Mouse (Mus musculus): ENCODE measurements around the gene Zswim1. TPM values are rescaled to one million over a fixed set of nuclear protein-coding genes. Genes with fewer than 3 reads are reported as not detected.
A peak's percentile ranks its signal among the peaks of the same experiment; 100 is the strongest.
"Not testable (repeated sequence)": the region's sequence is repeated elsewhere in the genome, so short reads cannot be mapped to it uniquely, and the experiment has no call there.

Gene Zswim1
- polyA plus RNA-seq, 1 experiment from 2014 or later, result 22.9 TPM

GRCm38 (mm10) chr2:164788411-164788810 lies 34.1 kb upstream of the Zswim1 start:
- ATAC-seq (ENCODE audit: insufficient read depth, low FRiP score, low TSS enrichment) (no peak), DNase-seq (ENCODE audit: low spot score) (no peak)
- WGBS, result 81% methylated on average over 4 of the region's 4 CpGs
- H3K36me3 ChIP-seq (ENCODE audit: control insufficient read depth, insufficient read depth, low read length), result peaks cover 2% of the 10 kb centered on the region; the same call in 1 of the 2 replicates
- no peak overlapping the region for H3K4me3 ChIP-seq (ENCODE audit: low read depth, low read length)
- H3K27me3 ChIP-seq (ENCODE audit: control insufficient read depth, insufficient read depth, low read length), result no peaks in the 10 kb centered on the region
- H3K4me2 ChIP-seq (ENCODE audit: low read depth), result no peak overlapping the region
- no peaks in the 10 kb centered on the region for H3K9me3 ChIP-seq (ENCODE audit: control insufficient read depth, low read length)
- H3K4me1 ChIP-seq (ENCODE audit: control insufficient read depth, insufficient read depth, low read length), result no peaks in the 10 kb centered on the region
- H3K9ac ChIP-seq (ENCODE audit: low read length), result no peak overlapping the region
- H3K27ac ChIP-seq (ENCODE audit: low read depth, low read length), result no peak overlapping the region

GRCm38 (mm10) chr2:164790451-164790850 lies 32.0 kb upstream of the Zswim1 start:
- Histone ChIP-seq H3K4me3 (ENCODE audit: low read depth, low read length) (no peak overlapping the region), H3K27me3 (ENCODE audit: control insufficient read depth, insufficient read depth, low read length) (no peaks in the 10 kb centered on the region), H3K9ac (ENCODE audit: low read length) (no peak overlapping the region), H3K4me2 (ENCODE audit: low read depth) (no peak overlapping the region), H3K36me3 (ENCODE audit: control insufficient read depth, insufficient read depth, low read length) (peaks cover 2% of the 10 kb centered on the region; the same call in 1 of the 2 replicates), H3K9me3 (ENCODE audit: control insufficient read depth, low read length) (no peaks in the 10 kb centered on the region), H3K27ac (ENCODE audit: low read depth, low read length) (no peak overlapping the region), H3K4me1 (ENCODE audit: control insufficient read depth, insufficient read depth, low read length) (no peaks in the 10 kb centered on the region)
- DNase-seq (ENCODE audit: low spot score) (no peak), ATAC-seq (ENCODE audit: insufficient read depth, low FRiP score, low TSS enrichment) (no peak)
- 87% methylated on average over 4 of the region's 4 CpGs for WGBS

GRCm38 (mm10) chr2:164791841-164792261 lies 30.6 kb upstream of the Zswim1 start:
- Histone ChIP-seq H3K9me3 (ENCODE audit: control insufficient read depth, low read length) (no peaks in the 10 kb centered on the region), H3K4me1 (ENCODE audit: control insufficient read depth, insufficient read depth, low read length) (no peaks in the 10 kb centered on the region), H3K4me3 (ENCODE audit: low read depth, low read length) (no peak overlapping the region), H3K4me2 (ENCODE audit: low read depth) (no peak overlapping the region), H3K27ac (ENCODE audit: low read depth, low read length) (no peak overlapping the region), H3K9ac (ENCODE audit: low read length) (no peak overlapping the region), H3K36me3 (ENCODE audit: control insufficient read depth, insufficient read depth, low read length) (peaks cover 2% of the 10 kb centered on the region; the same call in 1 of the 2 replicates), H3K27me3 (ENCODE audit: control insufficient read depth, insufficient read depth, low read length) (no peaks in the 10 kb centered on the region)
- WGBS, result 92% methylated on average over 18 of the region's 18 CpGs
- no peak for ATAC-seq (ENCODE audit: insufficient read depth, low FRiP score, low TSS enrichment)
- no peak for DNase-seq (ENCODE audit: low spot score)

- Histone ChIP-seq H3K27ac (ENCODE audit: low read depth, low read length) (no peak overlapping the region), H3K4me3 (ENCODE audit: low read depth, low read length) (no peak overlapping the region), H3K9ac (ENCODE audit: low read length) (no peak overlapping the region), H3K36me3 (ENCODE audit: control insufficient read depth, insufficient read depth, low read length) (peaks cover 2% of the 10 kb centered on the region; the same call in 1 of the 2 replicates), H3K4me1 (ENCODE audit: control insufficient read depth, insufficient read depth, low read length) (no peaks in the 10 kb centered on the region), H3K9me3 (ENCODE audit: control insufficient read depth, low read length) (no peaks in the 10 kb centered on the region), H3K4me2 (ENCODE audit: low read depth) (no peak overlapping the region), H3K27me3 (ENCODE audit: control insufficient read depth, insufficient read depth, low read length) (no peaks in the 10 kb centered on the region)
- no peak for ATAC-seq (ENCODE audit: insufficient read depth, low FRiP score, low TSS enrichment)
- DNase-seq (ENCODE audit: low spot score), result no peak
- 94% methylated on average over 12 of the region's 12 CpGs for WGBS
Observed at GRCm38 (mm10) chr2:164792400-164793190, 29.9 kb upstream of the Zswim1 start.

GRCm38 (mm10) chr2:164793236-164793635 lies 29.2 kb upstream of the Zswim1 start:
- no peak for ATAC-seq (ENCODE audit: insufficient read depth, low FRiP score, low TSS enrichment)
- H3K27me3 ChIP-seq (ENCODE audit: control insufficient read depth, insufficient read depth, low read length), result no peaks in the 10 kb centered on the region
- no peak overlapping the region for H3K27ac ChIP-seq (ENCODE audit: low read depth, low read length)
- H3K36me3 ChIP-seq (ENCODE audit: control insufficient read depth, insufficient read depth, low read length), result peaks cover 4% of the 10 kb centered on the region; the same call in 1 of the 2 replicates
- H3K9me3 ChIP-seq (ENCODE audit: control insufficient read depth, low read length), result no peaks in the 10 kb centered on the region
- H3K4me3 ChIP-seq (ENCODE audit: low read depth, low read length), result no peak overlapping the region
- H3K9ac ChIP-seq (ENCODE audit: low read length), result no peak overlapping the region
- no peak overlapping the region for H3K4me2 ChIP-seq (ENCODE audit: low read depth)
- no peaks in the 10 kb centered on the region for H3K4me1 ChIP-seq (ENCODE audit: control insufficient read depth, insufficient read depth, low read length)
- peak; percentile 64 for DNase-seq (ENCODE audit: low spot score)
- WGBS, result 88% methylated on average over 3 of the region's 3 CpGs

- Histone ChIP-seq H3K27me3 (ENCODE audit: control insufficient read depth, insufficient read depth, low read length) (no peaks in the 10 kb centered on the region), H3K4me2 (ENCODE audit: low read depth) (no peak overlapping the region), H3K9me3 (ENCODE audit: control insufficient read depth, low read length) (no peaks in the 10 kb centered on the region), H3K36me3 (ENCODE audit: control insufficient read depth, insufficient read depth, low read length) (peaks cover 4% of the 10 kb centered on the region; the same call in 1 of the 2 replicates), H3K4me1 (ENCODE audit: control insufficient read depth, insufficient read depth, low read length) (no peaks in the 10 kb centered on the region), H3K4me3 (ENCODE audit: low read depth, low read length) (no peak overlapping the region), H3K9ac (ENCODE audit: low read length) (no peak overlapping the region), H3K27ac (ENCODE audit: low read depth, low read length) (no peak overlapping the region)
- no peak for ATAC-seq (ENCODE audit: insufficient read depth, low FRiP score, low TSS enrichment)
- 93% methylated on average over 2 of the region's 2 CpGs for WGBS
- DNase-seq (ENCODE audit: low spot score), result no peak
Observed at GRCm38 (mm10) chr2:164793772-164794171, 28.7 kb upstream of the Zswim1 start.

GRCm38 (mm10) chr2:164794293-164794692 lies 28.2 kb upstream of the Zswim1 start:
- H3K4me1 ChIP-seq (ENCODE audit: control insufficient read depth, insufficient read depth, low read length), result no peaks in the 10 kb centered on the region
- peaks cover 4% of the 10 kb centered on the region; the same call in 1 of the 2 replicates for H3K36me3 ChIP-seq (ENCODE audit: control insufficient read depth, insufficient read depth, low read length)
- DNase-seq (ENCODE audit: low spot score), result peak; percentile 82
- H3K9ac ChIP-seq (ENCODE audit: low read length), result no peak overlapping the region
- H3K9me3 ChIP-seq (ENCODE audit: control insufficient read depth, low read length), result no peaks in the 10 kb centered on the region
- H3K27ac ChIP-seq (ENCODE audit: low read depth, low read length), result no peak overlapping the region
- H3K4me3 ChIP-seq (ENCODE audit: low read depth, low read length), result no peak overlapping the region
- 38% methylated on average over 5 of the region's 5 CpGs for WGBS
- no peaks in the 10 kb centered on the region for H3K27me3 ChIP-seq (ENCODE audit: control insufficient read depth, insufficient read depth, low read length)
- peak; percentile 67; the same call in 1 of the 2 replicates for ATAC-seq (ENCODE audit: insufficient read depth, low FRiP score, low TSS enrichment)
- no peak overlapping the region for H3K4me2 ChIP-seq (ENCODE audit: low read depth)

GRCm38 (mm10) chr2:164795868-164796267 lies 26.6 kb upstream of the Zswim1 start:
- DNase-seq (ENCODE audit: low spot score), result no peak
- Histone ChIP-seq H3K9ac (ENCODE audit: low read length) (no peak overlapping the region), H3K4me1 (ENCODE audit: control insufficient read depth, insufficient read depth, low read length) (no peaks in the 10 kb centered on the region), H3K4me2 (ENCODE audit: low read depth) (no peak overlapping the region), H3K27ac (ENCODE audit: low read depth, low read length) (no peak overlapping the region), H3K4me3 (ENCODE audit: low read depth, low read length) (no peak overlapping the region), H3K36me3 (ENCODE audit: control insufficient read depth, insufficient read depth, low read length) (peaks cover 4% of the 10 kb centered on the region; the same call in 1 of the 2 replicates), H3K9me3 (ENCODE audit: control insufficient read depth, low read length) (no peaks in the 10 kb centered on the region), H3K27me3 (ENCODE audit: control insufficient read depth, insufficient read depth, low read length) (no peaks in the 10 kb centered on the region)
- 90% methylated on average over 4 of the region's 4 CpGs for WGBS
- ATAC-seq (ENCODE audit: insufficient read depth, low FRiP score, low TSS enrichment), result no peak

GRCm38 (mm10) chr2:164798554-164798953 lies 23.9 kb upstream of the Zswim1 start:
- not testable (repeated sequence) for ATAC-seq (ENCODE audit: insufficient read depth, low FRiP score, low TSS enrichment); H3K4me1 ChIP-seq (ENCODE audit: control insufficient read depth, insufficient read depth, low read length); H3K36me3 ChIP-seq (ENCODE audit: control insufficient read depth, insufficient read depth, low read length); H3K9me3 ChIP-seq (ENCODE audit: control insufficient read depth, low read length); H3K4me3 ChIP-seq (ENCODE audit: low read depth, low read length); DNase-seq (ENCODE audit: low spot score); H3K9ac ChIP-seq (ENCODE audit: low read length); H3K27me3 ChIP-seq (ENCODE audit: control insufficient read depth, insufficient read depth, low read length); H3K4me2 ChIP-seq (ENCODE audit: low read depth); H3K27ac ChIP-seq (ENCODE audit: low read depth, low read length)
- WGBS, result 81% methylated on average over 6 of the region's 6 CpGs

Data from neural tube, embryonic 11.5 days (tissue).